Mouse (Mus musculus): ENCODE measurements around the gene Copa. TPM values are rescaled to one million over a fixed set of nuclear protein-coding genes. Genes with fewer than 3 reads are reported as not detected.
A peak's percentile ranks its signal among the peaks of the same experiment; 100 is the strongest.

Copa gene
- polyA plus RNA-seq, 1 experiment from 2014 or later = 181 TPM

DNA sequence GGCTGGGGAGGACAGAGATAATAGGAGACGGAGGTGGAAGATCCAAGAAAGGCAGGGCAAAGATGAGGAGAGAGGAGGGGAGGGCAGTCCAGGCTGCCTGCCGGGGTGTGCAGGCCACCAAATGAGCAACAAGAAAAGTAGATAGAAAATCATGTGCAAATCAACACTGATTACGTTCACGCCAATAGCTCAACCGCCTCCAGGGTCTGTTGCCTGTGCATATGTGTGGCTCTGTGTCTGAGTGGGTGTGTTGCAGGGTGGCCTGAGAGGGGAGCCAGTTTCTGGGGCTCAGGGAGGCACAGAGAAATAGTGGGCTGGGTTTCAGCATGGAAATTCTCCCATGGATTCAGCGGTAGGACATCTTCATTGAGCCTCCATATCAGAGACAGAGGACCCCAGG is 24.0 kb upstream of the Copa start:
- TF ChIP-seq CTCF (IDR thresholded peaks at IDR 0.05) = no peak
- DNase-seq (ENCODE audit: low read depth, low spot score) (no peak), ATAC-seq (no peak)
- POLR2A ChIA-PET = no interaction called here
- no peaks in the 10 kb centered on the region for H3K27me3 ChIP-seq
- in situ Hi-C loops (cut with MboI; ENCODE audit: low pct_unique_long_range_greater_than_20kb) = no loop called here
- CTCF ChIA-PET = interaction anchor here (0.9 kb wide), 1 partner anchor 24 kb away, joined by 3 read pairs; the partner anchor contains the start of genes Copa and Ncstn

DNA sequence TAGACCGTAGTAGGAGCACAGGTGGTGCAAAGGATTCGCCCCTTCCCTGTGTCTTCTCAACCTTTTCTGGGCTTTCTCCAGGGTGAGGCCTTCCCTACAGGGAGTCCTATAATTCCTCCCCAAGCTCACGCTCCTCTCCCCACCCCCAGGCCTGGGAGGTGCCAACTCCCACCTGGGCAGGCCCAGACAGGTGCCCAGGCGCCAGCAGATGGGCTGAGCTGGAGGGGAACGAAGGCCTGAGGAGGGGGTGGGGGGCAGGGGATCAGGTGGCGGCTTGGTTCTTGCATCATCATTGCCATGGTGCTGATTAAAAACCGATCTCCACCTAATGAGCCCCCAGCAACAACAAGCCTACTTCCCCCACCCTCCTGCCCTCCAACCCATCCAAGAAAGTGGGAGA is 23.5 kb upstream of the Copa start:
- ChIA-PET POLR2A (no interaction called here), CTCF (no interaction called here)
- TF ChIP-seq CTCF (IDR thresholded peaks at IDR 0.05) = no peak
- no peaks in the 10 kb centered on the region for H3K27me3 ChIP-seq
- DNase-seq (ENCODE audit: low read depth, low spot score) = no peak
- no peak for ATAC-seq
- in situ Hi-C loops (cut with MboI; ENCODE audit: low pct_unique_long_range_greater_than_20kb) = no loop called here

DNA sequence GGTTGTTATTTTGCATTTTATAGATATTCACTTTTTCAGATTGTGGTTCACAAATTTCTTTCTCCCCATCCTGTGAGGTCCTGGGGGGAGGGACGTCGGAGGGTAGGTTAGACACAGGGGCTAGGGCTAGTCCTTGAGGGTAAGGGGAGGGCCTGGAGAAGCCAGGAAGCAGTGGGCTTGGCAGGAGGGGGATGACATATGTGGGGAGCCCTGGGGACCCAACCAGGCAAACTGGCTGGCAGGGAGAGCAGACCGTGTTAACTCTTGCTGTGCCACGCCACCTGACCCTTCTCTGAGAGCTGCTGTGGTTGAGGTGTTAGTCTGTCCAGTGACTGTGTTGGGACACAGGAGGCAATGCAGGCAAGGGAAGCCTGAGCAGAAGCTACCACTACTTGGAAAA is 21.7 kb upstream of the Copa start:
- CTCF ChIA-PET = no interaction called here
- in situ Hi-C loops (cut with MboI; ENCODE audit: low pct_unique_long_range_greater_than_20kb) = no loop called here
- H3K27me3 ChIP-seq = no peaks in the 10 kb centered on the region
- TF ChIP-seq CTCF (IDR thresholded peaks at IDR 0.05) = no peak
- POLR2A ChIA-PET = interaction anchor here (1.1 kb wide), 1 partner anchor 21 kb away, joined by 4 read pairs; no protein-coding TSS in a partner anchor
- DNase-seq (ENCODE audit: low read depth, low spot score) (no peak), ATAC-seq (no peak)

DNA sequence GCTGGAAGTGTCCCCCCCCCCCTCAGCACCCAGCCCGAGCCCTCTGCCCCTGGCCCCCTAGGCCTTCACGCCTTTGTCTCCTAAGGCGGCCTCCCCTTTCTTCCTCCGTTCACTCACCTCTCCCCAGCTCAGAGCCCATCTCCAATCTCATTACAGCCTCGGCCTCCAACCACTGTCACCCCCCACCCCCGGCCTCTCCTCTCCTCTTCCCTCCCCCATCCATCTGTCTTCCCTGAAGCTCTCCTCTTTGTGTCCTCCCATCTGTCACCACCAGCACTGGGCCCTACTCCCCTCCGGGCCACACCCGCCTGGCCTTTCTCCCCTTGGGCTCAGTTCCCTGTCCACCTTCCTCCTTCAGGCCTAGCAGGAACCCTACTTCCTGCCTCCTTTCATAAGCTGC is 21.1 kb upstream of the Copa start:
- ChIA-PET POLR2A (interaction anchor here (1.1 kb wide), 1 partner anchor 20 kb away, joined by 4 read pairs; no protein-coding TSS in a partner anchor), CTCF (no interaction called here)
- TF ChIP-seq CTCF (IDR thresholded peaks at IDR 0.05) = no peak
- DNase-seq (ENCODE audit: low read depth, low spot score) (no peak), ATAC-seq (no peak)
- H3K27me3 ChIP-seq = no peaks in the 10 kb centered on the region
- in situ Hi-C loops (cut with MboI; ENCODE audit: low pct_unique_long_range_greater_than_20kb) = no loop called here

DNA sequence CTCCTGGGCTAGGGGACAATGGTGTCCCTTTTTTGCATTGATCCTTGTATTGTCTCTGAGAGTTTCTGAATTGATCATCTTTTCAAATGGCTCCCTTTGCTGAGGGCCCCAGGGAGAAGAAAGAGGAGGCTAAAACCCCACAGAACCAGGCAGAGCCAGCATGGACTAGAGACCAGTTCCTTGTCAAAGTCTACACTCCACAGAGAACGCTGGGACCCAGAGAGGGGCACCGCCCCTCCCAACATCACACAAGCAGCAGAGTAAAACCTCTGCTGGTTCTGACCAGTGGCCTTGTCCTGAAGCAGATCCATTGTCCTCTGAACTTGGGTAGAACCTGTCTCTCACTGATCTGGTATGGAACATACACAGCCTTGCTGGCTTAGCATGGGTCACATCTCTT is 20.2 kb upstream of the Copa start:
- in situ Hi-C loops (cut with MboI; ENCODE audit: low pct_unique_long_range_greater_than_20kb) = no loop called here
- no peak for ATAC-seq
- H3K27me3 ChIP-seq = no peaks in the 10 kb centered on the region
- no peak for DNase-seq (ENCODE audit: low read depth, low spot score)
- ChIA-PET CTCF (no interaction called here), POLR2A (no interaction called here)
- no peak for TF ChIP-seq CTCF (IDR thresholded peaks at IDR 0.05)

DNA sequence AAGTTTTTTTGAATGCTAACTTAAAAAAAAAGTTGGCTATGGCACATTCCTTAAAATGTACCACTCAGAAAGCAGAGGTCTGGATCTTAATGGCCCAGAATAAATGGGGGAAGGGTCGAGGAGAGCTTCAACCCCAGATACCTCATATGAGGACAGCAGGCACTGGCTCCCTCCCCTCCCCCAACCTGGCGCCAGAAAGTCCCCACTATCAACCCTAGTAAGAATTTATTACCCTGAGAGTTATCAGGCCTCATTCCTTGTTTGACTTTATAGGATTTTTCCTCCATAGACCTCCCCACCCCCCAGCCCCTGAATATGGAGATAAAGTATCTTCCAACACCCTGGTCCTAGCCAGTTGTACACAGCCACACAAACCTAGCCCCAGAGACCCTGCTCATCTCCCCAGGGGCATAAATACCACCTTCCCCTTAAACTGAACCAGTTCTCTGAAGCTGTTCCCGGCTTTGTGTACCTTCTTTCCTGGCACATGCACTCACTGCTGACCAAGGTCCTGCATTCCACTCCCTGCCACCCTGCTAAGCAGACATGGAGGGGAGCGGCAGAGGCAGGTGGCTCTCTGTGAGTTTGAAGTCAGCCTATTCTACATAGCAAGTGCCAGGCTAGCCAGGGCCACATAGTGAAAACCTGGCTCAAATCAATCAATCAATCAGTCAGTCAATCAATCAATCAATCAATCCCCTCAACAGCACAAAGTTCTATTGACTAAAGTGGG is 18.9 kb upstream of the Copa start:
- DNase-seq (ENCODE audit: low read depth, low spot score) (no peak), ATAC-seq (no peak)
- ChIA-PET CTCF (no interaction called here), POLR2A (no interaction called here)
- in situ Hi-C loops (cut with MboI; ENCODE audit: low pct_unique_long_range_greater_than_20kb) = no loop called here
- no peak for TF ChIP-seq CTCF (IDR thresholded peaks at IDR 0.05)
- H3K27me3 ChIP-seq = no peaks in the 10 kb centered on the region

DNA sequence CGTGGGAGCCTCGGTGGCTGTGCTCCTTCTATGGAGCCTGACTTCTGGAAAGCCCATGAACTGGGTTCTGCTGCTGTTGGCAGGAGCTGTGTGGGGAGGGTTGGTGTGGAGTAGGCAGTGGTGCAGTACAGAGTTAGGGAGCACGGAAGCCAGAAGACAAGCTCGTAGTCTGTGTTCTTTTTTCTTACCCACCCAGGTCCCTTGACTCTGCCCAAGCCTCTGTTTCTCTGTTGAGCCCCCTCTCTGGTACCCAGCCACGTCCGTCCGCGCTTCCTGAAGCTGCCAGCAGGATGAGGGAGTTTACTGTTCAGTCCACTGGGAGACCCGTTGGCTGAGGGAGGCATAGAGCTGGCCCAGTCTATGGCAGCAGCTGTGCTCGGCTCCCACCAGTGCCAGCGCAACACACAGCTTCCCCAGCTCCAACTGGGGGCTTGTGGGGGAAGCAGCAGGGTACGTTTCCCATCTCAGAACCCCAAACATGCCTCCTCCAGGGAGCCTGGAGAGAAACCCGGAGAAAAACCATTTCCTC is 17.7 kb upstream of the Copa start:
- ATAC-seq (no peak), DNase-seq (ENCODE audit: low read depth, low spot score) (no peak)
- in situ Hi-C loops (cut with MboI; ENCODE audit: low pct_unique_long_range_greater_than_20kb) = no loop called here
- TF ChIP-seq CTCF (IDR thresholded peaks at IDR 0.05) = no peak
- ChIA-PET CTCF (no interaction called here), POLR2A (interaction anchor here (0.5 kb wide), 1 partner anchor 64 kb away, joined by 5 read pairs; no protein-coding TSS in a partner anchor)
- no peaks in the 10 kb centered on the region for H3K27me3 ChIP-seq

DNA sequence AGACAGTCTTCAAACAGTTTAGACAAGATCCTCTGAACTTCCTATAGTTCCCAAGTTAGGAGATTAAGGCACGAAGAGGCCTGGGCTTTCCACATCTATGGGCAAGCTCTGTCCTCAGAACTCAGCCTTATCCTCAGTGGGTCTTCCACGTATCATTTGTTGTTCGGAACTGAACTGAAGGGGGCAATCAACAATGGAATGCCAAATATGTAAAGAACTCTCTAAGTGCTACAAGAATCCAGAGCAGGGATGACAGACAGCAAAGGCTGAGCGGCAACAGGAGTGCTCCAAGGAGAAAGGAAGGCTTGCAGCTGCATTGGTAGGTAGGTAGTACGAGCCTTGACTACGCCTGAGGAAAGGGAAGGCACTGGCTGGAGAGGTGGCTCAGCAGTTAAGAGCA is 12.1 kb upstream of the Copa start:
- POLR2A ChIA-PET = interaction anchor here (1.4 kb wide), 1 partner anchor 13 kb away, joined by 3 read pairs; the partner anchor contains the start of gene Ncstn
- CTCF ChIA-PET = no interaction called here
- TF ChIP-seq CTCF (IDR thresholded peaks at IDR 0.05) = no peak
- no peaks in the 10 kb centered on the region for H3K27me3 ChIP-seq
- ATAC-seq (peak; percentile 15), DNase-seq (ENCODE audit: low read depth, low spot score) (no peak)
- in situ Hi-C loops (cut with MboI; ENCODE audit: low pct_unique_long_range_greater_than_20kb) = no loop called here

DNA sequence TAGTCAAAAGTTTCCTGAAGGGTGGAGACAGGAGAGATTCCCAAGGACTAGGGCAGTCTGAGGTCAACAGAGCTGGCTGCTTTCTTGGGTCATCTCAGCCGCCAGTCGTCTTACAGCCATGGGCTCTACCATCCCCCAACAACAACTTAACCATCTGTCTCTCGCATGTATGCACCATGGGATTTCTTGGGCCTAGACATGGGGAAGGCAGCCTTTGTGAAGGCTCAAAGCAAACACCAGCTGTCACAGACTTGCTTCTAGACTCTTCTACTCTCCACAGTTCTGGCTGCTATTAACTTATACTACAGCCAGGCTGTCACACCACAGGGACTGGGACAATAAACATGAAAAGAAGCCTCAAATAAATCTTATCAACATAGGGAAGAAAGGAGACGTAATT is 10.8 kb upstream of the Copa start:
- DNase-seq (ENCODE audit: low read depth, low spot score) = no peak
- ATAC-seq = no peak
- ChIA-PET POLR2A (interaction anchor here (1.4 kb wide), 1 partner anchor 12 kb away, joined by 3 read pairs; the partner anchor contains the start of gene Ncstn), CTCF (no interaction called here)
- in situ Hi-C loops (cut with MboI; ENCODE audit: low pct_unique_long_range_greater_than_20kb) = no loop called here
- H3K27me3 ChIP-seq = no peaks in the 10 kb centered on the region
- TF ChIP-seq CTCF (IDR thresholded peaks at IDR 0.05) = no peak

DNA sequence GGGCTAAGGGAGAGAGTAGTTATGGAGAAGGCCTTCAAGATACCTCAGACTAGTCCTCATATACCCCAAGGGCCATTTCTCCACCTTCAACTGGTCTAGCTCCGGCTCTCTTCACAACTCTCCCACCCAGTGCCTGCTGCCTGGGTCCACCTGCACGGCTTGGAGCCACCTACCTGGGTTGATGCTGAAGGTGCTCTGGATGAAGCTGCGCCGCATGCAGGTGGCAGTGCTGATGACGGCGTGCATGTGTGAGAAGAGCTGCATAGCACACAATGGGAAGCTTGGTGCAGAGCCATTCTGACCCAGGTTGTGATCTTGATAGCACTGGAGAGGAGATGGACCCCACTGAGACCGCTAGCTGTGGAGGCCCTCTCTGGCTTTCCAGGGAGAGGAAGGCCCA is 9.7 kb upstream of the Copa start:
- CTCF ChIA-PET = no interaction called here
- DNase-seq (ENCODE audit: low read depth, low spot score) = no peak
- in situ Hi-C loops (cut with MboI; ENCODE audit: low pct_unique_long_range_greater_than_20kb) = no loop called here
- H3K27me3 ChIP-seq = no peaks in the 10 kb centered on the region
- no peak for ATAC-seq
- POLR2A ChIA-PET = no interaction called here
- TF ChIP-seq CTCF (IDR thresholded peaks at IDR 0.05) = no peak

DNA sequence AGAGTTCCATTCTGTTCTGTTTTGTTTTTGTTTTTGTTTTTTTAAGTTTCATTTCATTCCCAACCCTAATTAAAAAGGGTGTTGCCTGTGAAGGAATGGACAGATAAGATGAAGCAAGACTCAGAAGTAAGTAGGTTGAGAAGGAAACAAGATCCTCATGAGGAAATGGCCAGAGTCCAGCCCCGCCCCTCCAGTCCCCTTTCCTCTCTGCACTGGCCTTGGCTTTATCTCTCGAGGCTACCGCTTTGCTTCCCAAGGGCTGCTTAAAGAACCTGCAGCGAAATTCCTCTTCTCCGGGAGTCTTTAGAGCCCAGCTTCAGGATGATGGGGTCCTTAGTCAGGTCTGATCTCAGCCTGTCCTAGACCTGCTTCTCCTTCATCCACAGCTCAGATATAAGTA is 4.3 kb upstream of the Copa start:
- DNase-seq (ENCODE audit: low read depth, low spot score) (no peak), ATAC-seq (no peak)
- in situ Hi-C loops (cut with MboI; ENCODE audit: low pct_unique_long_range_greater_than_20kb) = no loop called here
- ChIA-PET CTCF (interaction anchor here (1.7 kb wide), 1 partner anchor 42 kb away, joined by 4 read pairs; no protein-coding TSS in a partner anchor), POLR2A (no interaction called here)
- TF ChIP-seq CTCF (IDR thresholded peaks at IDR 0.05) = no peak
- H3K27me3 ChIP-seq = no peaks in the 10 kb centered on the region

All from Patski (cell line).